Mouse (Mus musculus): ENCODE measurements around the gene Plcb1. TPM values are rescaled to one million over a fixed set of nuclear protein-coding genes. Genes with fewer than 3 reads are reported as not detected.

Gene Plcb1
- polyA plus RNA-seq, 1 experiment: not detected

GRCm38 (mm10) chr2:135439034-135439433, 653.2 kb downstream of the Plcb1 start:
- Histone ChIP-seq H3K36me3 (ENCODE audit: control insufficient read depth) (no peaks in the 10 kb centered on the region), H3K4me3 (replicated peaks) (no peak overlapping the region), H3K4me1 (ENCODE audit: control insufficient read depth) (no peaks in the 10 kb centered on the region), H3K27me3 (ENCODE audit: control insufficient read depth) (no peaks in the 10 kb centered on the region), H3K9me3 (ENCODE audit: control insufficient read depth, low read length) (no peaks in the 10 kb centered on the region)
- no peak for TF ChIP-seq GATA1 (IDR thresholded peaks at IDR 0.05; ENCODE audit: low read length)
- TF ChIP-seq TAL1 (IDR thresholded peaks at IDR 0.05; ENCODE audit: low read length): no peak

- TF ChIP-seq GATA1 (IDR thresholded peaks at IDR 0.05; ENCODE audit: low read length) (no peak), TAL1 (IDR thresholded peaks at IDR 0.05; ENCODE audit: low read length) (no peak)
- H3K4me1 ChIP-seq (ENCODE audit: control insufficient read depth): no peaks in the 10 kb centered on the region
- no peaks in the 10 kb centered on the region for H3K9me3 ChIP-seq (ENCODE audit: control insufficient read depth, low read length)
- no peaks in the 10 kb centered on the region for H3K36me3 ChIP-seq (ENCODE audit: control insufficient read depth)
- no peak overlapping the region for H3K4me3 ChIP-seq (replicated peaks)
- no peaks in the 10 kb centered on the region for H3K27me3 ChIP-seq (ENCODE audit: control insufficient read depth)
These were observed 654.0 kb downstream of the Plcb1 start for GRCm38 (mm10) chr2:135439546-135440517.

- Histone ChIP-seq H3K4me3 (replicated peaks) (no peak overlapping the region), H3K9me3 (ENCODE audit: control insufficient read depth, low read length) (no peaks in the 10 kb centered on the region), H3K4me1 (ENCODE audit: control insufficient read depth) (no peaks in the 10 kb centered on the region), H3K27me3 (ENCODE audit: control insufficient read depth) (no peaks in the 10 kb centered on the region), H3K36me3 (ENCODE audit: control insufficient read depth) (no peaks in the 10 kb centered on the region)
- TF ChIP-seq TAL1 (IDR thresholded peaks at IDR 0.05; ENCODE audit: low read length) (no peak), GATA1 (IDR thresholded peaks at IDR 0.05; ENCODE audit: low read length) (no peak)
These were observed 667.7 kb downstream of the Plcb1 start for GRCm38 (mm10) chr2:135453581-135453980.

GRCm38 (mm10) chr2:135454015-135454414, 668.1 kb downstream of the Plcb1 start:
- Histone ChIP-seq H3K36me3 (ENCODE audit: control insufficient read depth) (no peaks in the 10 kb centered on the region), H3K4me3 (replicated peaks) (no peak overlapping the region), H3K9me3 (ENCODE audit: control insufficient read depth, low read length) (no peaks in the 10 kb centered on the region), H3K4me1 (ENCODE audit: control insufficient read depth) (no peaks in the 10 kb centered on the region), H3K27me3 (ENCODE audit: control insufficient read depth) (no peaks in the 10 kb centered on the region)
- no peak for TF ChIP-seq TAL1 (IDR thresholded peaks at IDR 0.05; ENCODE audit: low read length)
- TF ChIP-seq GATA1 (IDR thresholded peaks at IDR 0.05; ENCODE audit: low read length): no peak

- no peak for TF ChIP-seq TAL1 (IDR thresholded peaks at IDR 0.05; ENCODE audit: low read length)
- no peak for TF ChIP-seq GATA1 (IDR thresholded peaks at IDR 0.05; ENCODE audit: low read length)
- Histone ChIP-seq H3K4me1 (ENCODE audit: control insufficient read depth) (no peaks in the 10 kb centered on the region), H3K9me3 (ENCODE audit: control insufficient read depth, low read length) (no peaks in the 10 kb centered on the region), H3K4me3 (replicated peaks) (no peak overlapping the region), H3K36me3 (ENCODE audit: control insufficient read depth) (no peaks in the 10 kb centered on the region), H3K27me3 (ENCODE audit: control insufficient read depth) (no peaks in the 10 kb centered on the region)
These were observed 668.6 kb downstream of the Plcb1 start for GRCm38 (mm10) chr2:135454455-135454854.

GRCm38 (mm10) chr2:135467895-135468294, 682.0 kb downstream of the Plcb1 start:
- H3K27me3 ChIP-seq (ENCODE audit: control insufficient read depth): no peaks in the 10 kb centered on the region
- TF ChIP-seq GATA1 (IDR thresholded peaks at IDR 0.05; ENCODE audit: low read length): no peak
- TF ChIP-seq TAL1 (IDR thresholded peaks at IDR 0.05; ENCODE audit: low read length): no peak
- H3K36me3 ChIP-seq (ENCODE audit: control insufficient read depth): no peaks in the 10 kb centered on the region
- H3K4me1 ChIP-seq (ENCODE audit: control insufficient read depth): no peaks in the 10 kb centered on the region
- H3K4me3 ChIP-seq (replicated peaks): no peak overlapping the region
- H3K9me3 ChIP-seq (ENCODE audit: control insufficient read depth, low read length): no peaks in the 10 kb centered on the region

- H3K27me3 ChIP-seq (ENCODE audit: control insufficient read depth): no peaks in the 10 kb centered on the region
- H3K36me3 ChIP-seq (ENCODE audit: control insufficient read depth): no peaks in the 10 kb centered on the region
- TF ChIP-seq TAL1 (IDR thresholded peaks at IDR 0.05; ENCODE audit: low read length) (no peak), GATA1 (IDR thresholded peaks at IDR 0.05; ENCODE audit: low read length) (no peak)
- H3K9me3 ChIP-seq (ENCODE audit: control insufficient read depth, low read length): no peaks in the 10 kb centered on the region
- no peaks in the 10 kb centered on the region for H3K4me1 ChIP-seq (ENCODE audit: control insufficient read depth)
- no peak overlapping the region for H3K4me3 ChIP-seq (replicated peaks)
These were observed 688.2 kb downstream of the Plcb1 start for GRCm38 (mm10) chr2:135474107-135474506.

- no peaks in the 10 kb centered on the region for H3K9me3 ChIP-seq (ENCODE audit: control insufficient read depth, low read length)
- H3K27me3 ChIP-seq (ENCODE audit: control insufficient read depth): no peaks in the 10 kb centered on the region
- no peaks in the 10 kb centered on the region for H3K36me3 ChIP-seq (ENCODE audit: control insufficient read depth)
- no peak overlapping the region for H3K4me3 ChIP-seq (replicated peaks)
- H3K4me1 ChIP-seq (ENCODE audit: control insufficient read depth): no peaks in the 10 kb centered on the region
- TF ChIP-seq GATA1 (IDR thresholded peaks at IDR 0.05; ENCODE audit: low read length) (no peak), TAL1 (IDR thresholded peaks at IDR 0.05; ENCODE audit: low read length) (no peak)
These were observed 699.4 kb downstream of the Plcb1 start for GRCm38 (mm10) chr2:135485248-135485647.

- no peak for TF ChIP-seq TAL1 (IDR thresholded peaks at IDR 0.05; ENCODE audit: low read length)
- no peak for TF ChIP-seq GATA1 (IDR thresholded peaks at IDR 0.05; ENCODE audit: low read length)
- H3K9me3 ChIP-seq (ENCODE audit: control insufficient read depth, low read length): no peaks in the 10 kb centered on the region
- H3K36me3 ChIP-seq (ENCODE audit: control insufficient read depth): no peaks in the 10 kb centered on the region
- no peaks in the 10 kb centered on the region for H3K4me1 ChIP-seq (ENCODE audit: control insufficient read depth)
- no peaks in the 10 kb centered on the region for H3K27me3 ChIP-seq (ENCODE audit: control insufficient read depth)
- H3K4me3 ChIP-seq (replicated peaks): no peak overlapping the region
These were observed 702.4 kb downstream of the Plcb1 start for GRCm38 (mm10) chr2:135488277-135488676.
